Mouse (Mus musculus) thymus, postnatal 0 days (tissue): ENCODE results near the gene Marf1. TPM values are rescaled to one million over a fixed set of nuclear protein-coding genes. Genes with fewer than 3 reads are reported as not detected.

Experiments
- DNase-seq: peaks from one replicate; pipeline ENCODE4 v3.0.0-alpha.2; 2015; ENCODE audit warnings: low spot score
- polyA plus RNA-seq: library from polyadenylated mRNA; unstranded; fragments of >200 nt; fragmentation: Nextera tagmentation; extraction: Ambion mirVana; gene quantifications from 2 replicates; pipeline ENCODE4 v1.2.1, GENCODE M21; 2015

Marf1 gene
- polyA plus RNA-seq, 1 experiment from 2014 or later: 16.3 TPM

DNA sequence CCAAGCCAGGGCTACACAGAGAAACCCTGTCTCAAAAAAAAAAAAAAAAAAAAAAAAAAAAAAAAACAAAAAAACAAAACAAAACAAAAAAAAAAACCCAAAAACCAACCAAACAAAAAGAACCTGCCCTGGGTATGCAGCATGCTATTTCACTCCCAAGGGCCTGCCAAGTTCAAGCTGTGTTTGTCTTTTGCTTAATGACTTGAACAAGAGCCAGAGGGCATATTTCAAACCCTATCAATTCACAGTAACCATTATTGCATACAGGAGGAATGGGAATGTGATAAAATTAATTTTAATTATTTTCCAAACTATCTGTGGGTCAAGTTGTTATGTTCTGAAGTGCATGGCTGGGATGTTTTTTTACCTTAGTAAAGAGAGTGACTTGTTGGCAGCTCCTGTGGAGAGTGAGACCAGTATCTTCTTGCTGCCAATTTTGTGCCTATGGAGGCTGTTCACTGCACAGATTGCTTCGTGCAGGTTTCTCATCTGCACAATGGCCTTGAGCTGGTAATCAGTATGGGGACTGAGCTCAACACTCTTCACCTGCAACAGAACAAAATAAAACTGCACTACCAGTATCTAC is 25.1 kb downstream of the Marf1 start:
- no peak for DNase-seq

DNA sequence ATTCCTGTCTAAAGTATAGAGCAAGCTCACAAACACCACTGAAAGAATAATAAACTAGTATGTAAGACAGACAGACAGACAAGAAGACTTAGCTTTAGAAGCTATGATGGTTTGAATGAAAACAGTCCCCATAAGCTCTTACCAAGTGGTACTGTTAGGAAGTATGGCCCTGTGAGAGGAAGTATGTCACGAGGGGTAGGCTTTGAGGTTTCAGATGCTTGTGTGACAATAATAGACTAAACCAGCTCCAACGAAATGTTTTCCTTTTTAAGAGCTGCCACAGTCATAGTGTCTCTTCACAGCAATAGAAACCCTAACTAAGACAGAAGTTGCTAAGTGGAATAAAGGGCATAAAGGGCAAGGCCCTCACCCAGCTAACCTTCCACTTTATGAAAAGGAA is 28.1 kb downstream of the Marf1 start:
- DNase-seq: no peak

DNA sequence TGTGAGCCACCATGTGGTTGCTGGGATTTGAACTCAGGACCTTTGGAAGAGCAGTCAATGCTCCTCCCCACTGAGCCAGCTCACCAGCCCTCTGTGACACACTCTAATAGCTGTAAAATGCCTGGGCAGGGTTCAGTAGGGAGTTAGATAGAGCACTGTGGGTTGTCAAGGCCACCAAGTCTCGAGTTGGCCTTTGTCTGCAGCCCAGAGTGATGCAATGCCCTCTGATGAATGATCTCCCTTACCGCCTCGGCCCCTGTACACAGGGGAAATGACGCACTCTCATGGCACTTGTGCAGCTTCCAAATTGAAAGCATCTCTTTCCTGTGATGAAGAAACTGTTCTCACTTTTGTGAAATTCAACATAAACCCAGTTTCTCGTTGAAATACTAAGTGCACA is 31.3 kb downstream of the Marf1 start:
- DNase-seq: no peak

DNA sequence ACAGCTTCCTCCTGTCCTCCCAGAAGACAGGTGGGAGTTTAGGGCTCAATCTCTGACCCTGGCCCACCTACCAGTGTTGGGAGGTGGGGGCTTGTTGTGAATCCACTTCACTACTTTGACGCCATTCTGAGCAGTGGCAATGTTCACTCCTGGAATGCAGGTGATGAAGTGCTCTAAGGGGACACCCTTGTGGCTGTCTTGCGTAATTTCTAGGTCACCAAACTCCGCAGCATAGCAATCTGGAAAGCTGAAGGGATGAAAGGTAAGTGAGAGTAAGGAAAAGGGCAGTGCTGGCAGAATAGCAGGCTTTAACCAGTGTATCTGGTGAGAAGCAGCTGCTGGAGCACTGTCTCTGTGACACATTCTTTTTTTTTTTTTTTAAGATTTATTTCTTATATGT is 31.8 kb downstream of the Marf1 start:
- DNase-seq: no peak

DNA sequence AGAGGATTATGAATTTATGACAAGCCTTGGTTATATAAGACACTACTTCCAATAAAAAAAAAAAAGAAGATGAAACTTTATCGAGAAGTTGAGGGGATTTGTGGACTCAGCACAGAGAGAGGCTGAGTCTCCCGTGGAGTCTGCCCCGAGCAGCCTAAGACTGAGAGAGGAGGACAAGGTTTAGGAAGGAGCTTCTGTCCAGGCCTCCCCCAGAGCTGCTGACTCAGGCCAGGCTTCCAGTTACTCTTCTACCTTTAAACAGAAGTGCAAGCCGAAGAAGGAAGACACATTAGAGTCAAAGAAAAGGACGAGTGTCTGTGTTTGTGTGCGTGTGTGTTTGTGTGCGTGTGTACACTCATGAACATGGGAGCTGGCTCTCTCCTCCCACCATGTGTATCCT is 32.4 kb downstream of the Marf1 start:
- no peak for DNase-seq

DNA sequence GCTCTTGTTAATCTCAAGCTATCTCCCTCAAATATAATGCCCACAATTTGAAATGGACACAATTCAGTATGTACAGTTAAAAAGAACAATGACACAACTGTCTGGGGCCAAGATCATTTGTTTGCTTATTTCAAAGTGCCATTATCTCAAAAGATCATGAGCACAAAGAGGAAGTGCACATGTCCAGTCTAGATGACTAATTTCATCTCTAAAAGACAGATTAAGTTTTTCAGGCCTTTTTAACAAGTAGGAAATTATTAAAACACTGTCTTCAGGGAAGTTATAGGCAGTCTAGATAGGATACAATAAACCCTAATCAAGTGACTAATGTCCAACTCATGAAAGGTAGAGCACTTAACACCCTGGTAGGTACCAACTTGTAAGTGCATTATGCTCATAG is 34.2 kb downstream of the Marf1 start:
- no peak for DNase-seq

DNA sequence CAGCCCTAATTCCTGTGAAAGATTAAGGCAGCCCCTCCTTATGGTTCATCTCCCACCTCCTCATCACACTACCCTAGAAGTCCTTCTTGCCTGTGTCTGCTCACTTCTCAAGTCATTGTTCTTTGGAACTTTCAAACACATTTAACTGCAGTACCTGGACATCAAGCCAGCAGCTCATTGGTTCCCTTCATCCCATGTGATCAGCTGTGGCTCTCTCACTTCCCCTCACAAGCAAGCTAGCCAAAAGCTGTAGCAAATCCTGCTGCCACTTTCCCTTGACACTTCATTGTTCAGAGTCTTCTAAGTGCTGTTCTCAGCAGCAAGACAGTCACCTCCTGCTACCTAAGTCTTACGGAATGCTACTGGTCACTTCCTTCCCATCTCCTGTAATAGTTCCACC is 37.9 kb downstream of the Marf1 start:
- DNase-seq: no peak

DNA sequence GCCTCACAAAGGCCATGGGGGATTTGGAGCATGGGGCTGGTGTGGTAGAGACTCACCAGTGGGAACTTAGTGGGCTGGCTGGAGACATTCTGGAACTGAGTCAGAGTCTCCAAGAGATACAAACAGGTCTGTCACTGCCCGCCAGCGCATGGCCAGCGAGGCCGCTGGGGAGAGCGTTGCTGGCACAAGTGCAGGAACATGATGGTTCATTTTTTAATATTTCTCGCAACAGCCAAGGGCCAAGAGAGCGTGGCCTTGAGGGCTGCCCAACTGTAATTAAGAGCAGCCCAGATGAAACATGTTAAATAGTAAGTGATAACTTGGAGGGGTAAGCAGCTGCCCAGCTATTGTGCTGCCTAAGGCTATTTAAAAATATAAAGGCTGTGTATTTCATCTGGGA is 38.4 kb downstream of the Marf1 start:
- no peak for DNase-seq

DNA sequence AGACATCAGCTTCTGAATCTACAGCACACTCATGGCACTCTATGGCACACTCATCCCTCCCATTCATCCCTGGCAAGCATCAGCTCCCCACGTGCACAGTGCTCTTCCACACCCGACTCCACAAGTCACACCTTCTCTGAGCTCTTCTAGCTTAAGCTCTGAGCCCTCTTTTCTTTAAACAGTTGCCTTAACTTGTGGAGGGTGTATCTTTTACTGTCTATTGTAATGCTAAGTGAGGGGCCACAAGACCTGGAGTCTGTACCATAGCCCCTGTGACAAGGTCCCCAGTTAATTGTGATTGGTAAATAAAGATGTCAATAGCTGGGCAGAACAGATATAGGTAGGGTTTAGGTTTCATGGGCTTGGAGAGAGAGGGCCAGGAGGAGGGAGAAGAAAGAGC is 39.2 kb downstream of the Marf1 start:
- DNase-seq: no peak

DNA sequence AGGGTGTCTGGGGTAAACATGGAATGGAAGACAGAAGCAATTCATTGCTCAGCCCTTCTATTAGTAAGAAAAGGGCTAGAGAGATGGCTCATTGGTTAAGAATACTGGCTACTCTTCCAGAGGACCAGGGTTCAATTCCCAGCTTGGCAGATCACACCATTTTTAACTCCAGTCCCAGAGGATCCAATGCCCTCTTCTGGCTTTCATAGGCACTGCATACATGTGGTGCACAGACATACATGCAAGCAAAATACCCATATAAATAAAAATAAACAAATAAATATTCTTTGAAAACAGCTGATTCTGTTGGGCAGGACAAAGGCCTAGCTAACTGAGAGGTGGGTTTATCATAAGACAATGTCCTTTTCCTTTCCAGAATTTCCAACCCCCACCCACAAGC is 40.6 kb downstream of the Marf1 start:
- no peak for DNase-seq

DNA sequence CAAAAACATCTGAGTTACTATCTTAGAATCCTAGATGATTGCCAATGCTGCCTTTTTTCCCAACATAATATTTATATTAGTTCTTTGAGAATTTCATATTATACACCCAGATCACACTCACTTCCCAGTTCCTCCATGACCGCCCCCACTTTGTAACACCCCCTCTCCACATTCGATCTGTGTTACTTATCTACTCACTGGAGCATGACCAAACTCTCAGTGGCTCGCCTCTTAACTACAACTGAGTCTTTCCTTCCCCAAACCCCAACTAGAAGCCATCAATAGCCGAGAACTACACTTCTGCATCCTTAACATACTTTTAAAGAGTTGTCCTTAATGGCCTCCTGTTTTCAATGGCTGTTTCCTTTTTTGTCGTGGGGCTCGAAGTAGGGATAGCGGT is 41.6 kb downstream of the Marf1 start:
- DNase-seq: no peak

DNA sequence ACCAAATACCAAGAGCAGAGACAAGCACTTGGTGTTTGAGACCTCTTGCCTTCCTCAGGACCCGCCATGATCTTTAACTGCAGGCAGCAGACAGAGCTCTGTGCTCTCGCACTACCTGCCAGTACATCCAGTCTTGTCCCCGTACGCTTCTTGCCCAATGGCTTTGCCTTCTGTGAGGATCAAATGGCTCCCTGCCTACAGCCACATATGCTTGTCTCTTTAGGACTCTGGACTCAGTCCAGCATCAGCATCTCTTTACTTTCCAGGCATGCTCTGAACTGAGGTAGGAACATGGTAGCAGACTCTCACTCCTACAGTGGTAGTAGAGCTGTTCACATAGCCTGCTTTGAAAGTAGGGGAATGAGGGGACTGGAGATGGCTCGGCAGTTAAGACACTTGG is 42.2 kb downstream of the Marf1 start:
- no peak for DNase-seq

DNA sequence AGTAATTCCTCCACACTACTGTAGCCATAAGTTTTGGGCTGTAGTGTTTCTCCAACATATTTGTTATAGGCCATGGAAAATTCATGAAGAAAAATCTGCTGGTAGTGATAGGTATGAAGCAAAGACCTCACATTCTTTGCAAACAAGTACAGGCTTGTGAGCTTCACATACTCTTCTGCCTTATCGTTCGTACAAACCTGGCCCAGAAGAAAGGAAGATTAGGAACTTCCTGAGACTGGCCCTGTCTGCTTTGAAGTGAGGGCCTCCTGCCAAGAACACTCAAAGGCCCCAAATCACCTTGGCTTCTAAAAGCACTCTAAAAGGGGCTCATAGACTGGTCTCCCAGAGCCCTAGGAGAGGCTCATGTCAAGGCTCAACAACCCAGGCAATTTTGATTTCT is 45.9 kb downstream of the Marf1 start:
- DNase-seq: no peak

DNA sequence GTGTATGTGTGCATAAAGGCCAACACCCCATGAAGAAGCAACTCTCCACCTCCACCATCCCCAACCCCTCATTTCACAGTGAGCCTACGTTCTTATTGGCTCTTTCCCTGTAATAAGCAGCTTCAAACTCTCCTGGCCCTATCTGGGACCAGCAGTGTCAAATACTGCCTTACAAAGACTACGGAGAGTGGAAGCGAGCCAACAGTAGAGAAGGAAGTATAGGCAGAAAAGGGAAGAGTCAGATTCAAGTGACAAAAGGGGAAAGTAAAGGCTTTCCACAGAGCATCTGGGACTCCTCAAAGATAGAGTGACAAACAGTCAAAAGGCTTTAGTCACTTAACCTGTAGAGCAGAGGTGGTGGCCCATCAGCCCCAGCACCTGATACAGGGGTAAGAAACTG is 50.4 kb downstream of the Marf1 start:
- DNase-seq: no peak

DNA sequence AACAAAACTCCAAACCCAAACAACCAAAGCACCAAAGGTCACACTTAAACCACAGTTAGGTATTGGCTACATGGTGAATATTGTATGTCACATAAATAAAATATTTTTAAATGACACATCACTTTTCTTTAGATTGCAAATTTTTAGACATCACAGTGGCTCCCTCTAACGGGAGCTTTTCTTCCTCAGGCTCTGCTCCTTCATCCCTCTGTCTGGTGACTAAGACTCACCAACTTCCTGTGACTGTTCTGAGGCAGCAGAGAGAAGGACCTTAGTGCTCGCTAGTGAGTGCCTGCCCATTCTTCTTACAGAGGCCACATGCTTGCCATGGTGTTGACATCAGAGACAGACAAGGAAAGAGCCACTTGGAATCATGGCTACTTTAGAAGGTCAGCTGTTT is 51.0 kb downstream of the Marf1 start:
- DNase-seq: no peak

DNA sequence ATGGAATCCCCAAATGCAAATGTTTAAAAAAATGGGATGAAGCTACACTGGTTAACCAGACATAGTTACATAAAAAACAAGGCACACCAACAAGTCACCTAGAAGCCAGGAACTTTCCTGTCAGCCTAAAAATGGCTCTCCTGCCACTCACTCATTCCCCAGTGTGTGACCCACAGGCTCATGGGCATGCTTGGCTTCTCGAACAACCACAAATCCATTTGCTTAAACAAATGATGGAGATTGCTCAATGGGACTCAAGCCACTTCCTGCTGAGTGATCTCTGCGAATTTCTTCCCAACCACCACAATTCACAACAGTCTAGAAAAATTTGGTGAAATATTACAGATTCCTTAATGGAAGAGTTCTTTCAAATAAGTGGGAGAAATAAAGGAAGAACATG is 52.2 kb downstream of the Marf1 start:
- DNase-seq: no peak

DNA sequence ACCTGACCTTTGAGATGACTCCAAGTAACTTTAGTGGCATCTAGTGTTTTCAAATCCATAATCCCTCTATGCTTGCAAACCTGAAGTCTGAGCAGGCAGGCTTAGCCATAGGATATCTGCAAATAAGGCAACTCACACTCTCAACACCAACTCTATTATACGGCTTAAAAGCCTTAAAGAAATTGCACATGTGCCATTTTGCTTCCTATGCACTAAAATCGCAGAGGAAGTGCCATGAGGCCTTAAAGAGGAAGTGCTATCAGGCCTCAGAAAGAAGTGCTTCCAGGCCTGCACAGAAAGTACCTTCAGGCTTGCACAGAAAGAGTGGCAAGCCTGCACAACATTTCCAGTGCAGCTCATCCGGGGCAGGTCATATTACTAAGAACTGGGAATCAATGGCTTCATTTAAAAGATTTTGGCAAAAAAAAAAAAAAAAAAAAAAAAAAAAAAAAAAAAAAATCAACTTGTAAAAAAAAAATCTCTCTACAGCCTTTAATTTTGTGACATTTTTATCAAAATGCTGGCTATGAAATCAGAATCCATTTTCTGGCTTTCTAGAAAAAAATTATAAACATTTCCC is 53.4 kb downstream of the Marf1 start:
- no peak for DNase-seq

DNA sequence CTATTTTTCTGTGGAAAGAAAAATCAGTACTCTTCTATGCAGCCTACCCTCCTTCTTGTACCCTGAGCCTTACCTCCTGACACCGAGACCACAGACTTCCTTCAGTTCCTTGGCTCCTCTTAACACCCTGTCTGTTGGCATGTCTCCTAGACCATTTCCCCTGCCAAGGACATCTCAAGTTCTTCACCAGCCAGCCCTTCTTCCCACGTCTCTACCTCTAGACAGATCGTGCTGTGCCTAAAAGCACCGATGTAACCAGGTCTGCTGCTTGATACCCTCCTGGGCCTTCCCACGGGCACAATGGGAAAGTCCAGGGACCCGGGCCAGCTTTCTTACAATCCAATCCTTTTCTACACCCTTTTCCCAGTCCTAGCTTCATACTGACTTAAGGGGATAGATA is 57.3 kb downstream of the Marf1 start:
- no peak for DNase-seq

DNA sequence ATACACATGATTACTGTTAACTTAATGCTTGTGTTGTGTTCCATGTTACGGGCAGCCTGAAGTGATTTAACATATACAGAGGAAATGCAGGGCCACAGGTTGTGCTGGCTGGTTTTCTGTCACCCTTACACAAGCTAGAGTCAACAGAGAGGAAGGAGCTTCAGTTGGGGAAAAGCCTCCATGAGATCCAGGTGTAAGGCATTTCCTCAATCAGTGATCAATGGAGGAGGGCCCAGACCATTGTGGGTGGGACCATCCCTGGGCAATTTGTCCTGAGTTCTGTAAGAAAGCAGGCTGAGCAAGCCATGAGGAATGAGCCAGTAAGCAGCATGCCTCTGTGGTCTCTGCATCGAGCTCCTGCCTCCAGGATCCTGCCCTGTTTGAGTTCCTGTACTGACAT is 71.4 kb downstream of the Marf1 start:
- DNase-seq: no peak

DNA sequence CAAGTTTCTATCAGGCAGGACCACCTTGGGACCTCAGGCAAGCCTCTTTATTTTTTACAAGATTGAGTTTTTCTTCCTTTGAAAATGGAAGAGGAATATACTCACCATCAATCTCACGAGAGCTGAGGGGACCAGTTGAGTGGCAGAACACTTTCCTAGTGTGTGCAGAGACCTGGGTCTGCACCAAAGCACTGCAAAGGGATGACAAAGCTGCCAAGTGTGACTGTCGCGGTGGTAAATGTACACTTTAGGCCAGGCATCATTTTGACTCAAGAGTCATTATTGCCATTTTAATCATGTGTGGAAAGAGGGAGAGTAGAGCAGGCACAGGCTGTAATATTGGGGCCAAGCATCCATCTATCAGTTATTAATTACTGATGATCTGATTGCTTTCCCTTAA is 73.9 kb downstream of the Marf1 start:
- no peak for DNase-seq

DNA sequence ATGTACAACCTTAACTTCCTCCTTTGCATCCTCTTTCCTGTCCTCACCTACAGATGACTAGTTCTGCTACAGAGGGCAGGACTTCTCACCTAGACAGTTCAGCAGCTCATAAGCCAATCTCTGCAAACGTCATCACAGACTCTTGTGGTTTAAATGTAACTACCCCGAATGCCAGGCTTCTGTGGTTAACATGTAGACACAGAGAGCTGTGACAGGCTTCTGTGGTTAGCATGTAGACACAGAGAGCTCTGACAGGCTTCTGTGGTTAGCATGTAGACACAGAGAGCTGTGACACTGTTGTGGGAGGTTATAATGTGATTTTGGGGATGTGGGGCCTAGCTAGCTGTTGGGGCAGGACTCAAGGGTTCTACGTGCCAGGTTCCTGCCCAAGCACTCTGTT is 74.9 kb downstream of the Marf1 start:
- peak; percentile 58 for DNase-seq

DNA sequence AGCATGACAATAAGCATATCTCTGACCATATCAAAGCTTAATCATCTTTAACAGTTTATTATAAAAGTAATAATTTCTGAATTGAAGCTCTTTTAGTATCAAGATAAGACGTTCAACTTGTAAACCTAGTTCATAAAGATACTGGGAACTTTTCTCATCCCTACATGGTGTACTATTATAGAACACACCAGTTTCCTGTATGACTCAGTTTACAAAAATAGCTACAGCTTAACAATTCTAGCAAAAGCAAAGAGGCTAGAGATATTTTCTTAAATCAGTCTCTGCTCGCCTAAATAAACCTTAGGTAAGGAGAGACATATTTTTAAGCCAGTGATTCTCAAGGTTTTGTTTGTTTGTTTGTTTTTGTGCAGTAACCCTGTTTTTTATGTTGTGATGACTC is 80.2 kb downstream of the Marf1 start:
- DNase-seq: no peak

DNA sequence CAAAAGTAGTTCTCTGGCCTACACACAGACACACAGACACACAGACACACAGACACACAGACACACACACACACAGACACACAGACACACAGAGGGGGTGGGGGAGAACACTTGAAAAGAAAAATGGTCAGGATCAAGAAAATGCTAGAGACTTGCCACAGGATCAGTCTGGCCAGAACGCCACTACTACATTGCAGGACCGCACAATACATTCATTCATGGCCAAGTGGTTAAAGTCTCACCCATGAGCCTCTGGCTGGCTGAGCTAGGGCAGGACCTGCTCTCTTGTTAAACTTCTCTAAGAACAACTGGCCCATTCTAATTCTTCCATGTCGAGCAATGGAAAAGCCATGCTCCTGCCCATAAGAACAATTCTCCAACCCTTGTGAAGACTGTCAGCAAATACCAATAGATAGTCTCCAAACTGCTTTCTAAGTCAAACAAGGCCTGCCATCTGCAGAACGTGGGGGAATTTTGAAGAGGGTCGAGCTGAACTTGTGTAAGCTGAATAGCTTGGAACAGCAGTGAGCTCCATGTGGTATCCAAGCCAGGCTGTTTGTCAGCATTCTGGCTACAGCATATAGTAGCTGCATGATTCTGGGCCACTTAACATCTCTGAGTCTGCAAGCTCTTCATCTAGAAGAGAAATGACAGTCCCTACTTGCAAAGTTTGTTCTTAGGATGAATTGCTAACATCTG is 92.5 kb downstream of the Marf1 start:
- no peak for DNase-seq
